Mouse (Mus musculus): ENCODE data around the gene Carns1. TPM values are rescaled to one million over a fixed set of nuclear protein-coding genes. Genes with fewer than 3 reads are reported as not detected.

Gene Carns1
- total and polyA plus RNA-seq, 2 experiments = 0.65 to 1.9 TPM

DNA sequence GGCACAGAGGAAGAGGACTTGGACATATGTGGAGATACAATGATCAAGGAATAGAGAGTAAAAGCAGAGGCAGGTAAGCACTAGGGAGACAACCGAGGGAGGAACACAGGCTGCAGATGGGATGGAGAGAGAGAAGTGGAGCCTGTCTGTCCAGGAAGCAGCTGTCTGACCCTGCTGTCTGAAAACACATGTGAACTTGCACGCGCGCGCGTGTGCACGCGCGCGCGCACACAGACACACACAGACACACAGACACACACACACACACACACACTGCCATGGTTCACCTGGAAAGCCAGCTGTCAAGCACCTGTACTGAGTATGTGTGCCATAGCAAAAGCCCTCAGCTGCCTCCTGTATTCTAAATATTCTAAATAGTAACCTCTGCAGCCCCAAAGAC is 43.0 kb upstream of the Carns1 start:
- WGBS = 77% methylated on average over 9 of the region's 11 CpGs

DNA sequence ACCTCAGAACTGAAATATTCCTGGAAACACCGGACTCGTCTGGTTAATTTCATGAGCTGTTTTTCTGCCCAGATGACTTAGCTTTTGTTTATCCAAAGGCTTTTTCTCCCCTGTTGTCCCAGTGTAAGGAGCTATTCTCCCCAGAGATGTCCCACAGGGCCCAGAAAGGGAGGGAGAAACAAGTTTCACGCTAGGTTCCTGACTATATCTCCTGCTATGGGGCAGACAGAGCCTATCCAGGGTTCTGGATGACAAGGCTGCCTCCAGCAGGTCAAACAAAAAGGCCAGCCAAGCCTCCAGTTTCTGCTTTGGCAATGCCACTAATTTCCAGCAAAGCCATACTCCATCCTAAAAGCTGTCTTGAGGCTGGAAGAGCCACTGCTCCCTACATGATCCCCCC is 42.6 kb upstream of the Carns1 start:
- Histone ChIP-seq H3K4me3 (ENCODE audit: insufficient read depth, low read depth, low read length) (no peak overlapping the region), H3K9ac (ENCODE audit: low read depth, low read length) (no peak overlapping the region), H3K79me2 (ENCODE audit: control insufficient read depth, insufficient read depth, low read length) (no peaks in the 10 kb centered on the region), H3K36me3 (ENCODE audit: control insufficient read depth, insufficient read depth, low read length) (no peaks in the 10 kb centered on the region), H3K27ac (replicated peaks; ENCODE audit: insufficient read depth, low read depth, low read length) (no peak overlapping the region), H3K4me1 (ENCODE audit: control insufficient read depth, insufficient read depth, low read length) (peaks cover 5% of the 10 kb centered on the region; the same call in 1 of the 2 replicates), H3K27me3 (ENCODE audit: control insufficient read depth, insufficient read depth, low read length) (no peaks in the 10 kb centered on the region)
- TF ChIP-seq CTCF (IDR thresholded peaks at IDR 0.05; ENCODE audit: low read depth, low read length) (no peak), POLR2A (IDR thresholded peaks at IDR 0.05; ENCODE audit: extremely low read depth, insufficient read depth, low read length) (no peak)
- WGBS = 83% methylated on average over 3 of the region's 3 CpGs
- no peak for DNase-seq (ENCODE audit: extremely low read depth, low read depth, low spot score)

More for the DNA sequence above, 43.0 kb upstream of the Carns1 start:
- Histone ChIP-seq H3K27me3 (ENCODE audit: control insufficient read depth, insufficient read depth, low read length) (no peaks in the 10 kb centered on the region), H3K4me1 (ENCODE audit: control insufficient read depth, insufficient read depth, low read length) (peaks cover 5% of the 10 kb centered on the region; the same call in 1 of the 2 replicates), H3K27ac (replicated peaks; ENCODE audit: insufficient read depth, low read depth, low read length) (no peak overlapping the region), H3K9ac (ENCODE audit: low read depth, low read length) (no peak overlapping the region), H3K36me3 (ENCODE audit: control insufficient read depth, insufficient read depth, low read length) (no peaks in the 10 kb centered on the region), H3K79me2 (ENCODE audit: control insufficient read depth, insufficient read depth, low read length) (no peaks in the 10 kb centered on the region), H3K4me3 (ENCODE audit: insufficient read depth, low read depth, low read length) (no peak overlapping the region)
- TF ChIP-seq POLR2A (IDR thresholded peaks at IDR 0.05; ENCODE audit: extremely low read depth, insufficient read depth, low read length) (no peak), CTCF (IDR thresholded peaks at IDR 0.05; ENCODE audit: low read depth, low read length) (no peak)
- no peak for DNase-seq (ENCODE audit: extremely low read depth, low read depth, low spot score)

DNA sequence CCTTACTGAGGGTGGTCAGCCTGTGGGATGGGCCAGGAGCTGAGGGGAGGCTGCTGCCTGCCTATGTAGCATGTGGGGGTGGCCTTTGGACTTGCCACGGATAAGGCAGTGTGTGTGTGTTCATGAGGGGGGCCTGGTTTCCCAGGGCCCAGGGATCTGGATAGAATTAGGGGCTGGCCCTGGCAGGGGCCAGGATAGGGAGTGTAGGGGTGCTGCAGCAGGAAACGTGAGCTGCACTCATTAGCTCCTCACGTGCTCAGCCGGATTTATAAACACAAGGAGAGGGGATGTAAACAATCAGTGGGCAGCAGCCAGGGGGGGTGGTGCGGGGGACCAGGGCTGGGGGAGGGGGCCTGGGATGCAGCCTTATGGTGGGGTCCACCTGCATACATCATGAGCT is 41.9 kb upstream of the Carns1 start:
- H3K36me3 ChIP-seq (ENCODE audit: control insufficient read depth, insufficient read depth, low read length) = no peaks in the 10 kb centered on the region
- H3K27me3 ChIP-seq (ENCODE audit: control insufficient read depth, insufficient read depth, low read length) = no peaks in the 10 kb centered on the region
- TF ChIP-seq POLR2A (IDR thresholded peaks at IDR 0.05; ENCODE audit: extremely low read depth, insufficient read depth, low read length) (no peak), CTCF (IDR thresholded peaks at IDR 0.05; ENCODE audit: low read depth, low read length) (no peak)
- 62% methylated on average over 5 of the region's 5 CpGs for WGBS
- no peak for DNase-seq (ENCODE audit: extremely low read depth, low read depth, low spot score)
- H3K79me2 ChIP-seq (ENCODE audit: control insufficient read depth, insufficient read depth, low read length) = no peaks in the 10 kb centered on the region
- H3K4me3 ChIP-seq (ENCODE audit: insufficient read depth, low read depth, low read length) = no peak overlapping the region
- H3K4me1 ChIP-seq (ENCODE audit: control insufficient read depth, insufficient read depth, low read length) = peaks cover 5% of the 10 kb centered on the region; the same call in 1 of the 2 replicates
- H3K27ac ChIP-seq (replicated peaks; ENCODE audit: insufficient read depth, low read depth, low read length) = no peak overlapping the region
- no peak overlapping the region for H3K9ac ChIP-seq (ENCODE audit: low read depth, low read length)

DNA sequence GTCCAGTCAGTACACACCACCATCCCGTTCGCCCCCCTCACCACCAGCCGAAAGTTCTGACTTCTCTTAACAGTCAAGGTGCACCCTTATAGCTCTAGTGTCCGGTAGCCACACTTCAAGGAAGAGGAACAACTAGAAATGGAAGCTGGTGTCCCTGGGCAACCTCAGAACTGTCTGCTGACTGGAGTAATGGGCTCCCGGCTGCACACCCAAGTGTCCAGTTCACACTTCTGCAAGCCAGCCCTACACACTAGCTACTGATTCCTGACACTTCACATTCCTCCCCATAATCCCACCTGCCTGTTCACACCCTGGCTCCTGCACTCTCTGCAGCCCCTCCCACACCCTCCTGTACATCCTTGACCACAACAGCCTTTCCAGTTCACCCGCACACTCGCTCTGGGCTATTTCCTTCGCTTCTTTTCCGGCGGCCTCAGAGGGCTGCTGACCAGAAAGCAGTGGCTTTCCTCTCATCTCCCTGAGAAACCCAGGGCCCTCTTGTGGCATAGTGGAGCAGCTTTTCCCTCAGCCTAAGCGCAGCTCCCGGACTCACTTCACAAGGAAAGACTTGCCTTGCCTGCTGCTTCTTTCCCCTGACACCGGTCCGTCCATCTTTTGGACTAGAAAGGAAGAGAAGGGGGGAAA is 40.9 kb upstream of the Carns1 start:
- Histone ChIP-seq H3K27me3 (ENCODE audit: control insufficient read depth, insufficient read depth, low read length) (no peaks in the 10 kb centered on the region), H3K36me3 (ENCODE audit: control insufficient read depth, insufficient read depth, low read length) (no peaks in the 10 kb centered on the region), H3K9ac (ENCODE audit: low read depth, low read length) (no peak overlapping the region), H3K4me1 (ENCODE audit: control insufficient read depth, insufficient read depth, low read length) (peaks cover 5% of the 10 kb centered on the region; the same call in 1 of the 2 replicates), H3K4me3 (ENCODE audit: insufficient read depth, low read depth, low read length) (no peak overlapping the region), H3K27ac (replicated peaks; ENCODE audit: insufficient read depth, low read depth, low read length) (no peak overlapping the region), H3K79me2 (ENCODE audit: control insufficient read depth, insufficient read depth, low read length) (no peaks in the 10 kb centered on the region)
- WGBS = 65% methylated on average over 14 of the region's 14 CpGs
- TF ChIP-seq CTCF (IDR thresholded peaks at IDR 0.05; ENCODE audit: low read depth, low read length) (peak; percentile 48), POLR2A (IDR thresholded peaks at IDR 0.05; ENCODE audit: extremely low read depth, insufficient read depth, low read length) (no peak)
- DNase-seq (ENCODE audit: extremely low read depth, low read depth, low spot score) = no peak

DNA sequence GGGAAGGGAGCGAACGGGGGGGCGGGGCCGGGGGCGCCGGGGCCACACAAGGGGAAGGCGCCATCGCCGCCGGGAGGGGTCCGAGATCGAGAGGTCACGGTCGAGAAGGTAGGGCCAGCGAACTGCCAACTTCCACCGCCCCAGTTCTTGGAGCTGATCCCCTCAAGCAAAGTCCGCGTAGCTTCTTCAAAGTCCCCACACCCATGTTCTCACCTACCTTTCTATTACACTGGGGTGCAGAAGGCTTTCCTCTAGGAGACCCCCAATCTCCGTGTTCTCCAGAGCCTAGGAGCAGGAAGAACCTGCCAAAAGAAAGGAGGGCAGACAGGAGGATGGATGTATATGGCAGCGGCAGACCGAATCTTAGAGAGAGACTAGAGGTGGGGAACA is 40.2 kb upstream of the Carns1 start:
- no peaks in the 10 kb centered on the region for H3K36me3 ChIP-seq (ENCODE audit: control insufficient read depth, insufficient read depth, low read length)
- TF ChIP-seq CTCF (IDR thresholded peaks at IDR 0.05; ENCODE audit: low read depth, low read length) (no peak), POLR2A (IDR thresholded peaks at IDR 0.05; ENCODE audit: extremely low read depth, insufficient read depth, low read length) (no peak)
- DNase-seq (ENCODE audit: extremely low read depth, low read depth, low spot score) = no peak
- peak overlapping the region; percentile 65 for H3K4me3 ChIP-seq (ENCODE audit: insufficient read depth, low read depth, low read length)
- H3K27me3 ChIP-seq (ENCODE audit: control insufficient read depth, insufficient read depth, low read length) = no peaks in the 10 kb centered on the region
- 16% methylated on average over 18 of the region's 21 CpGs for WGBS
- H3K4me1 ChIP-seq (ENCODE audit: control insufficient read depth, insufficient read depth, low read length) = peaks cover 5% of the 10 kb centered on the region; the same call in 1 of the 2 replicates
- no peak overlapping the region; the same call in 1 of the 2 replicates for H3K9ac ChIP-seq (ENCODE audit: low read depth, low read length)
- no peaks in the 10 kb centered on the region for H3K79me2 ChIP-seq (ENCODE audit: control insufficient read depth, insufficient read depth, low read length)
- H3K27ac ChIP-seq (replicated peaks; ENCODE audit: insufficient read depth, low read depth, low read length) = no peak overlapping the region

DNA sequence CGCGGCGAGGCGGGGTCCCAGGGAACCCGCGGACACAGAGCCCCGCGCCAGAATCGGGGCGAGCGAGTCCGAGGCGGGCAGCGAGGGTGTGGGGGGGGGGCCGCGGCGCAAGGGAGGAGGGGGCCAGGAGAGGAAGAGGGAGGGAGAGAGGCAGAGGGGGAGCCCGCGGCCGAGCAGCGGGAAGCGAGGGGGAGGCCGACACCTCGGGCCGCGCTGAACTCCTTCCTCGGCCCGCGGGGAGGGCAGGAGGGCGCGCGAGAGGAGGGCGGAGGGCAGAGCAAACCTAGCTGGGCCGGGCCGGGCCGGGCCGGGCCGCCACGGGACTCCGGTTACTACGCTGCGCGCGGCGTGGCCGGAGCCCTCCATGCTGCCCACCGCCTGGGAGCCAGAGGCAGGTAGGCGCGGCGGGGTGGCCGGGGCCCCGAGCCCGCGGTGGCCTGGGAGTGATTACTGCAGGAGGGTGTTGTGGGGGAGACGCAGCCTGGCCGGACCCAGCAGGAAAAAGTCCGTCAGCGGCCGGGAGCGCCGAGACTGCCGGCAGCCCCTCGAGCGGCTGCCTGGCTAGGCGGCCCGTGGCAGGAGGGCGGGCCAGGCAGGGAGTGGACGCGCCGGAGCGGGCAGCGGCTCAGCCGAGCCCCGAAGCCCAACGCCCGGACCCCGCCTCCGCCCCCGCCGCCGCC is 39.6 kb upstream of the Carns1 start:
- under 1% methylated on average over 64 of the region's 81 CpGs for WGBS
- Histone ChIP-seq H3K36me3 (ENCODE audit: control insufficient read depth, insufficient read depth, low read length) (no peaks in the 10 kb centered on the region), H3K9ac (ENCODE audit: low read depth, low read length) (peak overlapping the region; percentile 86), H3K27ac (replicated peaks; ENCODE audit: insufficient read depth, low read depth, low read length) (0 out of 2 replicates have a peak overlapping the region, but pooled peaks have one; percentile 11), H3K27me3 (ENCODE audit: control insufficient read depth, insufficient read depth, low read length) (no peaks in the 10 kb centered on the region), H3K4me1 (ENCODE audit: control insufficient read depth, insufficient read depth, low read length) (peaks cover 5% of the 10 kb centered on the region; the same call in 1 of the 2 replicates), H3K79me2 (ENCODE audit: control insufficient read depth, insufficient read depth, low read length) (no peaks in the 10 kb centered on the region), H3K4me3 (ENCODE audit: insufficient read depth, low read depth, low read length) (peak overlapping the region; percentile 65)
- no peak for DNase-seq (ENCODE audit: extremely low read depth, low read depth, low spot score)
- no peak for TF ChIP-seq POLR2A (IDR thresholded peaks at IDR 0.05; ENCODE audit: extremely low read depth, insufficient read depth, low read length)
- TF ChIP-seq CTCF (IDR thresholded peaks at IDR 0.05; ENCODE audit: low read depth, low read length) = no peak
